Mouse (Mus musculus) adrenal gland, adult 2 months (tissue): ENCODE measurements around the gene Foxl1. TPM values are rescaled to one million over a fixed set of nuclear protein-coding genes. Genes with fewer than 3 reads are reported as not detected.
A peak's percentile ranks its signal among the peaks of the same experiment; 100 is the strongest.
"Not testable (repeated sequence)": the region's sequence is repeated elsewhere in the genome, so short reads cannot be mapped to it uniquely, and the experiment has no call there.

ENCODE experiments used
- DNase-seq: peaks from one replicate; pipeline ENCODE4 v3.0.0; 2021
- polyA plus RNA-seq: library from polyadenylated mRNA; depleted of rRNA; stranded (reverse); fragments of >200 nt; gene quantifications from 2 replicates; pipeline ENCODE4 v1.2.3, GENCODE M21; 2012
- total RNA-seq, 2 experiments: library from RNA; stranded (reverse); gene quantifications; 2 replicates each; pipeline ENCODE4 v1.2.3; 2021

Gene Foxl1
- total and polyA plus RNA-seq, 3 experiments, result 0.09 to 0.62 (median 0.38) TPM

DNA sequence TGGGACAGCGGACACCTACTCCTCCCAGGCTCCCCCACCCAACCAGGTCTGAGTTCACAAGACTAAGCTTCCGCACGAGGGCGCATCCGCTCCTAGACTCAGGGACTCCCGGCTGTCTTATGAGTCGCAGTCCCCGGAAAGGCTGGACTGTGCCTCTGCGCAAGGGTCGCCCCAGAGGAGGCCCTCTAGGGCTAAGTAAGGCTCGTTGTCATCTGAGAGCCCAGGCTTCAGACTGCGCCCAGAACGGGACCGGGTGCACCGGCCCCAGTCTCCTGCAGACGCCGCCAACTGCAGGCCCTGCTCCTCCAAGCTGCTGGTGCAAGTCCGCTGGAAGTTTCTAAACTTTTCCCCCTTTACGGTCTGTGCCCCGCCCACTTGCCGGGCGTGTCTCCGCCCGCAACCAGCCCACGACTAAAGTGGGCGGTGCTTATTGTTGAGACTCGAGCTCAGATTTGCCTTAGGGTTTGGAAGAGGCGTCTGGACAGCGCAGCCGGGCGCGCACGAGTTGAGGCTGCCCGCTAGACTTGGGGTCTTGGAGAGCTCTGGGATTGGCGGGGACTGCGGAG, 2.3 kb upstream of the Foxl1 start:
- DNase-seq, result peak; percentile 88

GRCm38 (mm10) chr8:121126191-121126590, 1.5 kb upstream of the Foxl1 start:
- no peak for DNase-seq

- DNase-seq, result no peak
These were observed 1.0 kb upstream of the Foxl1 start for GRCm38 (mm10) chr8:121126694-121127093.

DNA sequence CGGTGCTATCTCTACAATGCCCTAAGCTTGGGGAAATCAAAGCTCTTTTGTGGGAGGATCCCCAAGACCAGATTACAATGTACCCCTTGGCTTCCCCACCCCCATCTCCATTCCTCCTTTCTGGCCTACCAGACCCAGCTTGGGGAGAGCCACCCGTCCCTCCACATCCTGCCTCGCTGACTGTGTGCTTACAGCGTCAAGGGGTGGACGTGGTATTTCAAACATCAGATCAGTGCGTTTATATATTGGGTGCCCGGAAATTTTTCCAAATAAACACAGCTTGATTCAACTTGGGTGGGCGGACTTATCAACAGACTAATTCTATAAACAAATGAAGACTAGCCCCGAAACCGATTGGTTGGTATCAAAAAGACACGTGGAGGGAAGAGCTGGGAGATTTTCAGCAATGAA, 444 bp upstream of the Foxl1 start:
- no peak for DNase-seq

GRCm38 (mm10) chr8:121128531-121129264, 958 bp downstream of the Foxl1 start:
- no peak for DNase-seq

GRCm38 (mm10) chr8:121129265-121129940, 1.7 kb downstream of the Foxl1 start:
- DNase-seq, result no peak

DNA sequence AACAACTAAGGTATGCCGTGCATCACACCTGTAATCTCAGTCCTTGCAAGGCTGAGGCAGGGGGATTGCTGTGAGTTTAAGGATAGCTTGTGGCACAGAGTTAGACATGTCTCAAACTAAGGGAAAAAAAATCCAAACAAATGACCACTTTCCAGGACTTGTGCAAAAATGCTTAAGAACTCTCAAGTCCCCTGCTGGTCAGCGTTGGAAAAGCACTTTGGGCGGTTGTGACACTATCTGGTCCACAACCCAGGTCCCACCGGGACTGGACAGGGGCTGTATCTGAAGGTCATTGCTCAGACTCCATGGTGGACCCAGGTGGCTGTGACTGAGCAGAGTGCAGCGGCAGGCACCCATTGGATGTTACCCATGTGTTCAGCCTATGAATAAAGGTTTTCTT, 2.8 kb downstream of the Foxl1 start:
- no peak for DNase-seq

DNA sequence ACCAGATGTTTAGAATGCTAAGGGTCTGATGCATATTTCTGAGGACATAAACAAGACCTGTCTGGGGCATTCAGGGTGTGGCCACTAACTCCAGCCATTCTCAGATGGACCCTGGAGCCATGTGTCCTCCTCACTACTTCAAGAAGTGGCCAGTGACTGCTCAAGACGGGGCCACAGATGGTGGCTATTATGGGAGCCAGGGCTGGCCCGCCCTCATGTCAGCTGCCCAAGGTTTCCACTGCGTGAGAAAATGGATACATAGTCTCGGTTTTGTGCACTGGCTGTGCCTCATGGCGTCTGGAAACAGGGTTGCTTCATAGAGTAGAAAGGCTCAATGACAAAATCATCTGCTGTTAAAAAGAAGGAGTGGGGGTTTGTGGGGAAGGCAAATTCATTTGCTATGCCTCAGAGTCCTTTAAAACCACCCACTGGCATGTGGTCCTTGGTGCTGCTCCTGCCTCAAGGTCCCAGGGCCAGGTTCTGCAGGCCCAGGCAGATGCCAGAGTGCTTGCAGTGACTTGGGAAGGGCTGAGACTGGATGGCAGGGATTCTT, 5.3 kb downstream of the Foxl1 start:
- DNase-seq, result no peak

DNA sequence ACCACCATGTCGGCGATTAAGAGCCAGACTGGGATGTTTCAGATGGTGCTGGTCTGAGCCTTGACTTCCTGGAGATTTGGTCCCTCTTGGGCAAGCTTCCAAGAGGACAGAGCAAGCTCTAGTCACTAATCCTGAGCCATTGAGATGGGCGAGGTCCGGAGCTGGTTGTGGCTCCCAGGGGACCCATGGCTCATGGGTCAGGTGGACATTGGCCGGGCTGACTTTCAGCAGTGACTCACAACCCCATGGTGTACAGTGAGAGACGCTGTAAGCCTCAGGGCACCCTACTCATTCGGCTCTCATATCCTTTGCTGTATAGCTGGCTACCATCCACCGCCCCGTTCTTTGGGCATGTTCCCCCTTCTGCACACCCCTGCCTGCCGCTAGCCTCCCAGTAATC, 6.4 kb downstream of the Foxl1 start:
- DNase-seq, result no peak

- no peak for DNase-seq
These were observed 6.8 kb downstream of the Foxl1 start for GRCm38 (mm10) chr8:121134512-121134911.

- no peak for DNase-seq
These were observed 9.1 kb downstream of the Foxl1 start for GRCm38 (mm10) chr8:121136856-121137255.

GRCm38 (mm10) chr8:121145457-121146134, 17.9 kb downstream of the Foxl1 start:
- not testable (repeated sequence) for DNase-seq

GRCm38 (mm10) chr8:121148573-121149083, 20.9 kb downstream of the Foxl1 start:
- DNase-seq, result no peak

- peak; percentile 49 for DNase-seq
These were observed 24.7 kb downstream of the Foxl1 start for GRCm38 (mm10) chr8:121152394-121152793.

GRCm38 (mm10) chr8:121156990-121157491, 29.3 kb downstream of the Foxl1 start:
- no peak for DNase-seq

GRCm38 (mm10) chr8:121158812-121159211, 31.1 kb downstream of the Foxl1 start:
- peak; percentile 14 for DNase-seq

GRCm38 (mm10) chr8:121161437-121161836, 33.7 kb downstream of the Foxl1 start:
- no peak for DNase-seq

GRCm38 (mm10) chr8:121162413-121162812, 34.7 kb downstream of the Foxl1 start:
- DNase-seq, result no peak

GRCm38 (mm10) chr8:121162906-121163695, 35.4 kb downstream of the Foxl1 start:
- no peak for DNase-seq

GRCm38 (mm10) chr8:121164017-121164469, 36.3 kb downstream of the Foxl1 start:
- DNase-seq, result peak; percentile 79

GRCm38 (mm10) chr8:121168033-121168432, 40.3 kb downstream of the Foxl1 start:
- DNase-seq, result no peak
